Mouse (Mus musculus): ENCODE measurements at regions not wholly inside any gene's neighbourhood (a gene's known extent, or its start where the extent isn't known, plus 50 kb on each side); places are given as distances from the start of the nearest gene placed in this dataset.

- TF ChIP-seq CTCF (IDR thresholded peaks at IDR 0.05): no peak
- no peak for TF ChIP-seq EP300 (IDR thresholded peaks at IDR 0.05)
Measured at GRCm38 (mm10) chr5:111631572-111632161, 102.1 kb upstream of the Gm26897 start.

Data from lung, postnatal 0 days (tissue).